Mouse (Mus musculus) midbrain, embryonic 15.5 days (tissue): ENCODE measurements around the gene Plekhg3. TPM values are rescaled to one million over a fixed set of nuclear protein-coding genes. Genes with fewer than 3 reads are reported as not detected.
A peak's percentile ranks its signal among the peaks of the same experiment; 100 is the strongest.

Experiments used
- ATAC-seq: fragments of 200-750 bp; cut with Nextera tagmentation; replicated peaks from 2 replicates; pipeline ENCODE4 v1.8.0; 2017; ENCODE audit warnings: moderate TSS enrichment
- H3K27ac ChIP-seq: fragments of 300-500 bp; sonication (generic); 2 replicates; pipeline ENCODE4 v1.5.1; 2015; ENCODE audit warnings: mild to moderate bottlenecking, inconsistent platforms
- H3K27me3 ChIP-seq: fragments of 300-500 bp; sonication (generic); replicated peaks from 2 replicates; pipeline ENCODE4 v1.6.1; 2015; ENCODE audit warnings: inconsistent platforms
- H3K36me3 ChIP-seq: fragments of 300-500 bp; sonication (generic); replicated peaks from 2 replicates; pipeline ENCODE4 v1.6.1; 2015; ENCODE audit warnings: inconsistent platforms
- H3K4me1 ChIP-seq: fragments of 300-500 bp; sonication (generic); 2 replicates; pipeline ENCODE4 v1.6.1; 2015; ENCODE audit warnings: inconsistent platforms
- H3K4me2 ChIP-seq: fragments of 300-500 bp; sonication (generic); 2 replicates; pipeline ENCODE4 v1.6.1; 2015; ENCODE audit warnings: inconsistent platforms, mild to moderate bottlenecking, moderate library complexity
- H3K4me3 ChIP-seq: fragments of 300-500 bp; sonication (generic); 2 replicates; pipeline ENCODE4 v1.5.1; 2015; ENCODE audit warnings: mild to moderate bottlenecking, inconsistent platforms
- H3K9ac ChIP-seq: fragments of 300-500 bp; sonication (generic); 2 replicates; pipeline ENCODE4 v1.6.1; 2015; ENCODE audit warnings: mild to moderate bottlenecking, inconsistent platforms
- H3K9me3 ChIP-seq: fragments of 300-500 bp; sonication (generic); 2 replicates; pipeline ENCODE4 v1.6.1; 2016; ENCODE audit warnings: inconsistent platforms
- WGBS: fragments of 180-500 bp; shearing (Covaris S2); methylation state at CpG from one replicate; pipeline ENCODE4 v1.1.7; 2015; ENCODE audit warnings: mixed read lengths; 5-methylcytosine and 5-hydroxymethylcytosine counted together
- polyA plus RNA-seq: library from polyadenylated mRNA; unstranded; fragments of >200 nt; fragmentation: Nextera tagmentation; extraction: Ambion mirVana; gene quantifications from 2 replicates; pipeline ENCODE4 v1.2.1, GENCODE M21; 2015

Plekhg3 gene
- polyA plus RNA-seq, 1 experiment from 2014 or later, result 1.4 TPM

DNA sequence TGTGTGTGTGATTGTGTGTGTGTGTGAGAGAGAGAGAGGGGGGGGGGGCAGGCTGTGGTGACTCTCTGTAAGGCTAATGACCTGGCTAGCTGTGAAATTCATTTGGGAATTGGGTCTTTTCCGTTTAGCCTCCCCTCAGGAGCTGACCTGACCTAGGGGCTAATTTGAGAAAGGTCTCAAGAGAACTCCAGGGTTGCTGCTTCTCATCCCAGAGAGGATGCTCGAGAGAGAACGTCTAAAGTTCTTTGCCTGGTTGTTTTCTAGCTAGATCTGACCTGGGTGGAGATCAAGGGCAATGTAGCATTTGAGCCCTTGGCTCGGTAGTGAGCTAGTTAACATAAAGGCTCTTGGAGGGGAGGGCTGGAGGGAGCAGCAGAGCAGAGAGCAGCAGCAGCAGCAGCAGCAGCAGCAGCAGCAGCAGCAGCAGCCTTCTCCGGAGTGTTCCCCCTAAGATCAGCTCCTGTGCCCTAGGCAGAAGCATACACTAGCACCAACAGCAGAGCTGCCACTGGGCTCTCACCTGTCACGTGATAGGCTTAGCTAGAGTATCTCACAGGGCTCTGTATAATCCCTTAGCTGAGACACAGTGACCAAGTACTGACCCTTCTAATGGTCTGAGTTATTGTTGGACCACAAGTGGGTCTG is 26.2 kb downstream of the Plekhg3 start:
- peak; percentile 62; the same call in 1 of the 2 replicates for ATAC-seq
- H3K9me3 ChIP-seq, result no peaks in the 10 kb centered on the region

GRCm38 (mm10) chr12:76558206-76558605 is 27.5 kb downstream of the Plekhg3 start:
- no peaks in the 10 kb centered on the region for H3K9me3 ChIP-seq
- H3K4me1 ChIP-seq, result peaks cover 5% of the 10 kb centered on the region
- no peak overlapping the region for H3K27ac ChIP-seq
- H3K4me3 ChIP-seq, result no peak overlapping the region
- WGBS, result 89% methylated on average over 5 of the region's 5 CpGs
- H3K36me3 ChIP-seq, result no peaks in the 10 kb centered on the region
- no peak overlapping the region for H3K4me2 ChIP-seq
- no peaks in the 10 kb centered on the region for H3K27me3 ChIP-seq
- ATAC-seq, result no peak
- H3K9ac ChIP-seq, result no peak overlapping the region

More for the DNA sequence above, 26.2 kb downstream of the Plekhg3 start:
- Histone ChIP-seq H3K4me2 (no peak overlapping the region), H3K9ac (no peak overlapping the region), H3K27me3 (no peaks in the 10 kb centered on the region), H3K36me3 (no peaks in the 10 kb centered on the region), H3K4me1 (peaks cover 5% of the 10 kb centered on the region), H3K27ac (no peak overlapping the region), H3K4me3 (no peak overlapping the region)
- WGBS, result 7% methylated on average over 6 of the region's 6 CpGs

- ATAC-seq, result no peak
- no peaks in the 10 kb centered on the region for H3K36me3 ChIP-seq
- H3K27me3 ChIP-seq, result no peaks in the 10 kb centered on the region
- no peaks in the 10 kb centered on the region for H3K9me3 ChIP-seq
- no peak overlapping the region for H3K9ac ChIP-seq
- 86% methylated on average over 4 of the region's 4 CpGs for WGBS
- H3K4me1 ChIP-seq, result no peaks in the 10 kb centered on the region; the same call in 1 of the 2 replicates
- H3K4me2 ChIP-seq, result no peak overlapping the region
- no peak overlapping the region for H3K4me3 ChIP-seq
- H3K27ac ChIP-seq, result no peak overlapping the region
Observed at GRCm38 (mm10) chr12:76562196-76562595, 31.5 kb downstream of the Plekhg3 start.

DNA sequence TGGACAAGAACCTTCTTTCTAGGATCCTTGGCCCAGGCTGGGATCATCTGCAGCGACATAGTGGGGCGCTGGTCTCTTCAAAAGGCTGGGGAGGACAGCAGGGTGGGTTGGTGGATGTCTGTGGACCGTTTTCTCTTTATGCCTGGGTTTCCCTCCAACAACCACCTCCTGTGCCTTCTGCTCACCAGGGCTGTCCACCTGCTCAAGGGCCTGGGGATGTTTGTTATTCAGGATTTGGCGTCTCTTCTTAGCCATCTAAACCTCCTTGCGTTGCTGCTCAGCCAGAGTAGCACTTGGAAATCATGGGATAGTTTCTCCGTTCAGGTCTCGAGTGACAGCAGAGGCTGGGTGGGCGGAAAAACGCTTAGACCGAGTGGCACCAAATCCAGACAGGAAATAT is 35.6 kb downstream of the Plekhg3 start:
- no peaks in the 10 kb centered on the region for H3K9me3 ChIP-seq
- H3K27me3 ChIP-seq, result no peaks in the 10 kb centered on the region
- no peak overlapping the region for H3K4me3 ChIP-seq
- H3K4me2 ChIP-seq, result no peak overlapping the region
- H3K27ac ChIP-seq, result no peak overlapping the region
- no peak for ATAC-seq
- no peaks in the 10 kb centered on the region for H3K4me1 ChIP-seq
- H3K36me3 ChIP-seq, result no peaks in the 10 kb centered on the region
- 85% methylated on average over 10 of the region's 10 CpGs for WGBS
- no peak overlapping the region for H3K9ac ChIP-seq

- Histone ChIP-seq H3K9ac (no peak overlapping the region), H3K4me1 (no peaks in the 10 kb centered on the region), H3K27me3 (no peaks in the 10 kb centered on the region), H3K27ac (no peak overlapping the region), H3K9me3 (no peaks in the 10 kb centered on the region), H3K36me3 (no peaks in the 10 kb centered on the region), H3K4me3 (no peak overlapping the region), H3K4me2 (no peak overlapping the region)
- 81% methylated on average over 9 of the region's 9 CpGs for WGBS
- ATAC-seq, result no peak
Observed at GRCm38 (mm10) chr12:76570221-76570940, 39.7 kb downstream of the Plekhg3 start.

GRCm38 (mm10) chr12:76571266-76571665 is 40.6 kb downstream of the Plekhg3 start:
- no peaks in the 10 kb centered on the region for H3K36me3 ChIP-seq
- no peak overlapping the region for H3K9ac ChIP-seq
- WGBS, result 72% methylated on average over 10 of the region's 10 CpGs
- no peaks in the 10 kb centered on the region for H3K27me3 ChIP-seq
- no peak for ATAC-seq
- H3K9me3 ChIP-seq, result no peaks in the 10 kb centered on the region
- no peak overlapping the region for H3K4me2 ChIP-seq
- no peaks in the 10 kb centered on the region for H3K4me1 ChIP-seq
- no peak overlapping the region for H3K27ac ChIP-seq
- no peak overlapping the region for H3K4me3 ChIP-seq

DNA sequence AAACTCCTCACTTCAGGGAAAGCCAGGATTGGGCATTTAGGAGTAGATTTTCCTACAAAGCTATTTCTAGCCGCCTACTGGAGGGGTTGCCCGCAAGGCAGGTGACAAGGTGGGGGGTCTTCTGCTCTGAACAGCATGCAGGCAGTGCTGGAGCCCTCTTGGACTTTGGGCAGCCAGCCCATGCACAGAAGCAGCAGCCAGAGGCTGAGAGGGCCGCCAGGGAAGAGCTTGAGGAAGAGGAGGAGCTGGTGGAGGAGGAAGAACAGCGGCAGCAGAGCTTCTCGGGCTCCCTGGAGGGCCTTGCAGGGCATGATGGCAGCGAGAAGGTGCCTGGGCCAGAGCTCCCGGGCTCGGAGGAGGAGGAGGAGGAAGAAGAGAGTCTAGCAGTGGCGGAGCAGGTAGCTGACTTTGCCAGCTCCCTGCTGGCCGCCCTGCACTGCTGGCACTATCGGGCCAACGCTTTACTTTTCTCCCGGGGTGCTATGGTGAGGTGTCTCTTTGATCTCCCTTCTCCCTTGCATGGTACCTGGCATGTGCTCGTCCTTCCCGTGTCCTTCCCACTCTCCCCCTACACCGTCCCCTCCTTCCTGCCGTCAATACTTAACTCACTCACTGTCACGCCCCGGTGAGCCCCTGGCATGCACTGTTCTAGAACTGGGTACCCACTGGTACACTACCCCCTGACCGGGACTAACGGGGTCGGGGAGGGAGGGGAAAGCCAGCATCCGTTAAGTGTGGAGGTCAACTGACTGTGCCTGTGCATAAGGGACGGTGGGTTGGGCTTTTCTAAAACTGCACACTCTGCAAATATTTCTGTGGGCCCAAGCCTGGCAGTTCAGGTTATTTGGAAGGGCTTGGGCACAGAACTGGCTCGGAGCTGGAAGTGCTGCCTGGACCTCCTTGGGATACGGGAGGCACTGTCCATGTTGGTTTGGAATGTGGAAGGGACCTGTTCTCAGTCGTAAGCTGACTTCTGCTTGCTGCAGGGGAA is 41.9 kb downstream of the Plekhg3 start:
- Histone ChIP-seq H3K4me3 (no peak overlapping the region), H3K9me3 (no peaks in the 10 kb centered on the region), H3K9ac (no peak overlapping the region), H3K27ac (no peak overlapping the region), H3K27me3 (no peaks in the 10 kb centered on the region), H3K36me3 (no peaks in the 10 kb centered on the region), H3K4me2 (no peak overlapping the region), H3K4me1 (no peaks in the 10 kb centered on the region)
- WGBS, result 59% methylated on average over 27 of the region's 27 CpGs
- no peak for ATAC-seq

DNA sequence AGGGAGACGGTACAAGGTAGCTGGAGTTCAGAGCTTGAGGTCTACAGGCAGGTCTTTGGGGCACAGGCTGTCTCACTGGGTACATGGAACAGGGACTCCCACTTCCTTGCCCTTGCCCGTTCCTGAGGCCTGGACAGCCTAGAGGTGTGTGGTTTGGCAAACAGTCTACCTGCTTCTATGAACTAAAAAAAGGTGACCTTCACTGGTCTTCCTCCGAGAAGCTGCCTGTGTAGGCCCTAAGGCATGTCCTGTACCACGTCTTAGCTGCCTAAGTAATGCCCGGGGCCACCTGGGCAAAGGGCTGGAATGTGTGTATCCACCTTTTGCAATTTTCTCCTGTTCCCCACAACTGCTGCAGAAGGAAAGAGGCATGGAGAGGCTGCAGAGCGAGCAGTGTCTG is 42.7 kb downstream of the Plekhg3 start:
- ATAC-seq, result no peak
- Histone ChIP-seq H3K9ac (no peak overlapping the region), H3K4me2 (no peak overlapping the region), H3K9me3 (no peaks in the 10 kb centered on the region), H3K27me3 (no peaks in the 10 kb centered on the region), H3K4me1 (no peaks in the 10 kb centered on the region), H3K4me3 (no peak overlapping the region), H3K36me3 (no peaks in the 10 kb centered on the region), H3K27ac (no peak overlapping the region)
- 91% methylated on average over 6 of the region's 6 CpGs for WGBS

GRCm38 (mm10) chr12:76574815-76575214 is 44.1 kb downstream of the Plekhg3 start:
- Histone ChIP-seq H3K4me3 (no peak overlapping the region), H3K27ac (no peak overlapping the region), H3K9ac (no peak overlapping the region), H3K4me1 (no peaks in the 10 kb centered on the region), H3K9me3 (no peaks in the 10 kb centered on the region), H3K4me2 (no peak overlapping the region), H3K27me3 (no peaks in the 10 kb centered on the region), H3K36me3 (no peaks in the 10 kb centered on the region)
- 94% methylated on average over 6 of the region's 6 CpGs for WGBS
- no peak for ATAC-seq

DNA sequence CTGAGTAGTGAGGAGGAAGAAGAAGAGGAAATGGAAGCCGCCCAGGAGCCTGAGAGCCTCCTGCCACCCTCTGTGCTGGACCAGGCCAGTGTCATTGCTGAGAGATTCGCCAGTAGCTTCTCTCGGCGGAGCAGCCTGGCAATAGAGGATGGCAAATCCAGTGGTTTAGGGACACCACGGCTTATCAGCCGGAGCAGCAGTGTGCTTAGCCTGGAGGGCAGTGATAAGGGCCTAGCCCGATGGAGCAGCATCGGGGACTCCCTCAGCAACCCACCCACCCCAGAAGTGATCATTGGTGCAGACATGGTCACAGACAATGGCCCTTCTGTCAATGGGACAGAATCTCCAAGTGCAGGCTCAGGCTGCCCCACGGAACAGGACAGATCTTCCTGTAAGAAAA is 45.4 kb downstream of the Plekhg3 start:
- H3K9me3 ChIP-seq, result no peaks in the 10 kb centered on the region
- no peak overlapping the region for H3K27ac ChIP-seq
- WGBS, result 83% methylated on average over 9 of the region's 9 CpGs
- H3K27me3 ChIP-seq, result no peaks in the 10 kb centered on the region
- no peaks in the 10 kb centered on the region for H3K4me1 ChIP-seq
- no peak for ATAC-seq
- no peak overlapping the region for H3K9ac ChIP-seq
- no peaks in the 10 kb centered on the region for H3K36me3 ChIP-seq
- H3K4me2 ChIP-seq, result no peak overlapping the region
- H3K4me3 ChIP-seq, result no peak overlapping the region

DNA sequence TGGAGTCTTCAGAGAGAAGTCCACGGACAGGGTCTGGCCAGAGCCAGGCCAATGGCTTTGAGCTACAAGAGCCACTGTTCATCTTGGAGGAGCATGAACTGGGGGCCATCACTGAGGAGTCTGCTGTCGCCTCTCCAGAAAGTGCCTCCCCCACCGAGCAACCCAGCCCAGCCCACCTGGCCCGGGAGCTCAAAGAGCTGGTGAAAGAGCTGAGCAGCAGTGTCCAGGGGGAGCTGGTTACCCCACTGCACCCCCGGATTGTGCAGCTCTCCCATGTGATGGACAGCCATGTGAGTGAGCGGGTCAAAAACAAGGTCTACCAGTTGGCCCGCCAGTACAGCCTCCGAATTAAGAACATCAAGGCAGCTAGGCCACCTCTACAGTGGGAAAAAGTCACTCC is 46.1 kb downstream of the Plekhg3 start:
- Histone ChIP-seq H3K4me1 (no peaks in the 10 kb centered on the region), H3K27me3 (no peaks in the 10 kb centered on the region), H3K4me3 (no peak overlapping the region), H3K9me3 (no peaks in the 10 kb centered on the region), H3K36me3 (no peaks in the 10 kb centered on the region), H3K9ac (no peak overlapping the region), H3K4me2 (no peak overlapping the region), H3K27ac (no peak overlapping the region)
- ATAC-seq, result no peak
- WGBS, result 97% methylated on average over 8 of the region's 8 CpGs

DNA sequence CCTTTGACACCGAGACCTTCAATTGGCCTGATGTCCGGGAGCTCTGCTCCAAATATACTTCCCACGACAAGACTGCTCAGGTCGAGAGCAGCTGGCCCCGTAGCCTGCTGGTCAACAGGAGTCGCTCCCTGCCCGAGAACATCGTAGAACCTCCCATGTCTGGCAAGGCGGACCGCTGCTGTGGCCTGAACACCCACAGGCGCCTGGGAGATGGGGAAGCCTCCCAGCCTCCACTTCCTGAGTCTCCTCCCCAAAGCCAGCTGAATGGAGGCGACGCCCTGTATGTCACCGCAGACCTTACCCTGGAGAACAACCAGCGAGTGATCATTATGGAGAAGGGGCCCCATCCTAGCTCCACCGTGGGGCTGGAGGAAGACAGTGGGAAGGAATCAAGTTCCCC is 47.2 kb downstream of the Plekhg3 start:
- Histone ChIP-seq H3K9ac (no peak overlapping the region), H3K36me3 (no peaks in the 10 kb centered on the region), H3K4me1 (no peaks in the 10 kb centered on the region), H3K4me2 (no peak overlapping the region), H3K27me3 (no peaks in the 10 kb centered on the region), H3K4me3 (no peak overlapping the region), H3K27ac (no peak overlapping the region), H3K9me3 (no peaks in the 10 kb centered on the region)
- whole genome bisulfite sequencing, result 95% methylated on average over 16 of the region's 16 CpGs
- ATAC-seq, result no peak
